Mouse (Mus musculus) colon, adult 2 months (tissue): ENCODE measurements around the gene Ppp1r12b. TPM values are rescaled to one million over a fixed set of nuclear protein-coding genes. Genes with fewer than 3 reads are reported as not detected.

Experiments
- polyA plus RNA-seq: library from polyadenylated mRNA; depleted of rRNA; stranded (reverse); fragments of >200 nt; gene quantifications from 2 replicates; pipeline ENCODE4 v1.2.3, GENCODE M21; 2012; rRNA removed

The Ppp1r12b gene
- polyA plus RNA-seq: 19.9 and 27.1 TPM in 2 replicates

GRCm38 (mm10) chr1:134955637-134956176 is at the start of gene Ppp1r12b:
Gene Ppp1r12b, minus strand, starts transcription at chr1:134955942.

DNA sequence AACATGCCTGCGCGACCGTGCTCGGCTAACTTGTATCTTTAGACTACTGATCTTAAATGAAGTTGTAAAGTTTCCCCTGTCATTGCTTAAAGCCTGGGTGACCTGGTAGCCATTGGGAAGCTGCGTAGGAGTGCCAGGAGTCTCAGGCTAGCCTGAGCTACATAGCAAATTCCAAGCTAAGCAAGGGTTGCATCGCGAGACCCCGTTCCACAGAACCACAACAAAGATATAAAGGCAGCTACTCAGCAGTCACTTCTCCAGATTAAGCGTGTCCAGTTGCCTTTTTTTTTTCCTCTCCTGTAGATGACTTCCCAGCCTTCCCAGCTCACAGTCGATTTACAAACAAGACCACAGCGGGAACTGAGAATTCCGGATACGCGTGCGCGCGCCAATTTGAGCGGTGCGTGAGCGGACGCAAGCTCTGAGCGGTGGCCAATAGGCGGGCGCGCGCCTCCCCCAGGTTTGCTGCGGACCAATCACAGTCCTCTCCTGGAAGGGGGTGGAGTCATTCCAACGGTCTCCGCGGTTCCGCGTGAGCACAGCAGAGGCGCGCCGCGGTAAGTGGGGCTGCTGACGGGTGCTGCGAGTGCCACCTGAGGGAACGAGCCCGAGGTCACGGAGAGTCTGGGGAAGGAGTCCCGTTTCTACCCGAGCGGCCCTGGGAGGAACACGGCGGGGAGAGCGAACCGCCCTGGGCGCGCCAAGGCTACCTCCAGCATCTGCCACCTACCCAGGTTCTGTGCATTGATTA is 6.5 kb upstream of the Ppp1r12b start, which contains the start of gene Ube2t:
Ube2t (plus strand) TSS at position 513 of the 751 bp plus-strand sequence.

Other genes with a start within 250 kb of the Ppp1r12b start
- 2.2 and 4.6 TPM in 2 replicates for gene Ube2t, start 6.6 kb upstream of the Ppp1r12b start, polyA plus RNA-seq
- 0.07 and 0.10 TPM in 2 replicates for gene Lgr6, start 149.3 kb upstream of the Ppp1r12b start, polyA plus RNA-seq
- 3.4 and 3.8 TPM in 2 replicates for gene Ptpn7, start 176.8 kb upstream of the Ppp1r12b start, polyA plus RNA-seq
- gene Arl8a, start 190.9 kb upstream of the Ppp1r12b start, polyA plus RNA-seq: 42.2 and 63.1 TPM in 2 replicates
- gene Gpr37l1, start 211.7 kb upstream of the Ppp1r12b start, polyA plus RNA-seq: 8.8 and 11.3 TPM in 2 replicates